Mouse (Mus musculus): ENCODE results near the gene Gm20388. TPM values are rescaled to one million over a fixed set of nuclear protein-coding genes. Genes with fewer than 3 reads are reported as not detected.

Gm20388 gene
- polyA plus RNA-seq, 1 experiment from 2014 or later = 1.4 TPM

DNA sequence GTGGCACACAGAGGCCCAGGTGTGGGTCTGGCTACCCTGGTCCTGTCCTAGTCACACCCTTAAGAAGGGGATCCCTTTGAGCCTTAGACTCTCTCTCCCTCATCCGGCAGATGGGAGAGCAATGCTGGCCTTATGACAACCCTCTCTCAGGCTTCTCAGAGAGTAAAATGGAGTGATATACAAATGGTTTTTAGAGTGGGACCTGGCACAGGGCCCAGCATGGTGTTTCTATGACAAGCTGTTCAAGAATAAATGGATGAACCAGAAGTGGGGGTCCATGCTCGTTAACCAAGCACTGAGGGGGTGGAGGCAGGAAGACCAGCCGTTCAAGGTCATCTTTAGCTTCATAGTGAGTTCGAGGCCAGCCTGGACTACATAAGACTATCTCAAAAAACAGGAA, 4281.6 kb downstream of the Gm20388 start:
- no peaks in the 10 kb centered on the region for H3K27me3 ChIP-seq (ENCODE audit: control insufficient read depth, insufficient read depth, low read depth, low read length)
- H3K9me3 ChIP-seq (replicated peaks; ENCODE audit: control insufficient read depth, low read length) = no peaks in the 10 kb centered on the region
- H3K27ac ChIP-seq (ENCODE audit: low read length) = no peak overlapping the region
- H3K9ac ChIP-seq (ENCODE audit: low read depth, low read length) = no peak overlapping the region
- ATAC-seq (ENCODE audit: low read depth) = no peak
- no peak overlapping the region for H3K4me2 ChIP-seq (ENCODE audit: low read depth, low read length)
- WGBS (ENCODE audit: insufficient replicate concordance) = 60% methylated on average over 4 of the region's 4 CpGs
- H3K4me3 ChIP-seq (ENCODE audit: low read depth, low read length) = no peak overlapping the region
- no peaks in the 10 kb centered on the region for H3K4me1 ChIP-seq (ENCODE audit: control insufficient read depth, low read depth, low read length)
- H3K36me3 ChIP-seq (ENCODE audit: control insufficient read depth, insufficient read depth) = no peaks in the 10 kb centered on the region

DNA sequence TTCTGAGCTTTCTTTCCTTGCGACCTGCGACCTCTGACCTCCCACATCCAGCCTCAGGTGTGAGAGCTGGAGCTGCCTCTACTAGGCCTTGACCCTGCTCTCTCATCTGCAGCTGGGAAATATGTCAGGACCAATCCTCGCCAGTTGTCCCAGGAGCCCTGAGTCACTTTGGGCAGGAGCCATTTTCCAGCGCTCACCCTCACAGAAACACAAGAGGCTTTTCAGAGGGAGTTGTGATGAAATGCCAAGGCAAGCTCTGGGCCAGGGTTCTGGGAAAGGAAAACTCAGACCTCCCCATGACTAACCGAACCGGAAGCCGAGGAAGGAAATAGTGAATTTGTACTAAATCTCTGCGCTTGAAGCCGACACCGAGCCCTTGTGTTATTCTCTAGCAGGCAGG, 4282.3 kb downstream of the Gm20388 start:
- Histone ChIP-seq H3K4me1 (ENCODE audit: control insufficient read depth, low read depth, low read length) (no peaks in the 10 kb centered on the region), H3K4me2 (ENCODE audit: low read depth, low read length) (no peak overlapping the region), H3K27me3 (ENCODE audit: control insufficient read depth, insufficient read depth, low read depth, low read length) (no peaks in the 10 kb centered on the region), H3K27ac (ENCODE audit: low read length) (no peak overlapping the region), H3K9ac (ENCODE audit: low read depth, low read length) (no peak overlapping the region), H3K4me3 (ENCODE audit: low read depth, low read length) (no peak overlapping the region), H3K36me3 (ENCODE audit: control insufficient read depth, insufficient read depth) (no peaks in the 10 kb centered on the region), H3K9me3 (replicated peaks; ENCODE audit: control insufficient read depth, low read length) (no peaks in the 10 kb centered on the region)
- 63% methylated on average over 10 of the region's 10 CpGs for WGBS (ENCODE audit: insufficient replicate concordance)
- ATAC-seq (ENCODE audit: low read depth) = no peak

- 61% methylated on average over 5 of the region's 5 CpGs for WGBS (ENCODE audit: insufficient replicate concordance)
- Histone ChIP-seq H3K9me3 (replicated peaks; ENCODE audit: control insufficient read depth, low read length) (no peaks in the 10 kb centered on the region), H3K36me3 (ENCODE audit: control insufficient read depth, insufficient read depth) (no peaks in the 10 kb centered on the region), H3K4me3 (ENCODE audit: low read depth, low read length) (no peak overlapping the region), H3K27me3 (ENCODE audit: control insufficient read depth, insufficient read depth, low read depth, low read length) (no peaks in the 10 kb centered on the region), H3K27ac (ENCODE audit: low read length) (no peak overlapping the region), H3K4me1 (ENCODE audit: control insufficient read depth, low read depth, low read length) (no peaks in the 10 kb centered on the region), H3K9ac (ENCODE audit: low read depth, low read length) (no peak overlapping the region), H3K4me2 (ENCODE audit: low read depth, low read length) (no peak overlapping the region)
- no peak for ATAC-seq (ENCODE audit: low read depth)
Observed at GRCm38 (mm10) chr8:124193992-124194391, 4283.4 kb downstream of the Gm20388 start.

DNA sequence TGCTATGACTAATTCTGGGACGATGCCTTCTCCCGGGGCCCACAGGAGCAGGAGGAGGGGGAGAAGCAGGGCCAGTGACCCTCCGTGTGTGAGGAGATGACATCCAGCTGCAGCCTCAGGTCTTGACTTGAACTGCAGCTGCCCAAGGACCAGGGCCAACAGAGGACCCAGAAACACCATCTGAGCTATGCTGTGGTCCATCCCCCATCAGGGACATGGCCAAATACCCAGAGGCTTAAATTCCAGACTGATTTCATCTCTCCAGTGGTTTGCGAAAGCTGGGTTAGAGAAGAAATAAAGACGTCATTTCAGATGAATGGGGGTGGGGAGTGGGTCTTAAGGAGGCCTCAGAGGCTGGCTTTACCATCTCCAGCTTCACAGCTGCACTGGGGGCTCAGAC, 4285.6 kb downstream of the Gm20388 start:
- Histone ChIP-seq H3K27me3 (ENCODE audit: control insufficient read depth, insufficient read depth, low read depth, low read length) (no peaks in the 10 kb centered on the region), H3K4me3 (ENCODE audit: low read depth, low read length) (no peak overlapping the region), H3K4me2 (ENCODE audit: low read depth, low read length) (no peak overlapping the region), H3K9ac (ENCODE audit: low read depth, low read length) (no peak overlapping the region), H3K4me1 (ENCODE audit: control insufficient read depth, low read depth, low read length) (no peaks in the 10 kb centered on the region), H3K27ac (ENCODE audit: low read length) (no peak overlapping the region), H3K36me3 (ENCODE audit: control insufficient read depth, insufficient read depth) (no peaks in the 10 kb centered on the region), H3K9me3 (replicated peaks; ENCODE audit: control insufficient read depth, low read length) (no peaks in the 10 kb centered on the region)
- ATAC-seq (ENCODE audit: low read depth) = no peak
- 48% methylated on average over 5 of the region's 5 CpGs for whole genome bisulfite sequencing (ENCODE audit: insufficient replicate concordance)

DNA sequence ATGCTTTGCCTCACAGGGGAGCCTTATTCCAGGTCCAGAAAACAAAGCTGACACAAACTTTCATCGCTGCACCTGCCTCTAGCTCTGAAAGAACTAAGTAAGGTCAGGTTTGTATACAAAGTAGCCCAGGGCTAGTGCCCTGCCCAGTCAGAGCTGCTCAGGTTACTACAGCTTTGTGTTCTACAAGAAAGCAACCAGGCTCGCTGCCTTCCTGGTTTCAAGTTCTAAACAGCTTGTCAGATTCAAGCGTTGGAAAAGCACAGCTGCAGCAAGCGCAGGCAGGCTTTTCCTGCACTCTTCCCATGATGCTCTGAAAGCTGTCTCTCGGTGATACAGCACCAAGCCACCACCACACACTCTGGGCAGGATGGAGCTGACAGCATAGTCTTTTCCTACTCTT, 4286.2 kb downstream of the Gm20388 start:
- Histone ChIP-seq H3K27me3 (ENCODE audit: control insufficient read depth, insufficient read depth, low read depth, low read length) (no peaks in the 10 kb centered on the region), H3K4me2 (ENCODE audit: low read depth, low read length) (no peak overlapping the region), H3K27ac (ENCODE audit: low read length) (no peak overlapping the region), H3K9ac (ENCODE audit: low read depth, low read length) (no peak overlapping the region), H3K9me3 (replicated peaks; ENCODE audit: control insufficient read depth, low read length) (no peaks in the 10 kb centered on the region), H3K4me3 (ENCODE audit: low read depth, low read length) (no peak overlapping the region), H3K4me1 (ENCODE audit: control insufficient read depth, low read depth, low read length) (no peaks in the 10 kb centered on the region), H3K36me3 (ENCODE audit: control insufficient read depth, insufficient read depth) (no peaks in the 10 kb centered on the region)
- 52% methylated on average over 5 of the region's 5 CpGs for WGBS (ENCODE audit: insufficient replicate concordance)
- ATAC-seq (ENCODE audit: low read depth) = no peak

DNA sequence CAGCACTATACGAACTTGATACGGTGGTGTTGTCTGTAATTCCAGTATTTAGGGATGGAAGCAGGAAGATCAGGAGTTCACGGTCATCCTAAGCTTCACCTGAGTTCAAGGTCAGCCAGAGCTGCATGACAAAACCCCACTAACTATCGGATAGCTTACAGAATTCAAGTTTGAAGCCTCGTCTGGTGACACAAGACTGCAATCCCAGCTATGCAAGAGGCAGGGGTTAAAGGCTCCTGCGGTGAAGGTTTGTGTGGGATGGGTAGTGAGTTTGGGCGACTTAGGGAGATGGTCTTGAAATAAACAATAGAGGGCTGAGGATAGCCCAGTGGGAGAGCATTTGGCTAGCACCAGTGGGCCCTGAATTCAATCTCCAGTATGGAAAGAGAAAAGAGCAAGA, 4287.6 kb downstream of the Gm20388 start:
- Histone ChIP-seq H3K9ac (ENCODE audit: low read depth, low read length) (no peak overlapping the region), H3K9me3 (replicated peaks; ENCODE audit: control insufficient read depth, low read length) (no peaks in the 10 kb centered on the region), H3K4me1 (ENCODE audit: control insufficient read depth, low read depth, low read length) (no peaks in the 10 kb centered on the region), H3K4me3 (ENCODE audit: low read depth, low read length) (no peak overlapping the region), H3K4me2 (ENCODE audit: low read depth, low read length) (no peak overlapping the region), H3K36me3 (ENCODE audit: control insufficient read depth, insufficient read depth) (no peaks in the 10 kb centered on the region), H3K27me3 (ENCODE audit: control insufficient read depth, insufficient read depth, low read depth, low read length) (no peaks in the 10 kb centered on the region), H3K27ac (ENCODE audit: low read length) (no peak overlapping the region)
- 58% methylated on average over 7 of the region's 7 CpGs for WGBS (ENCODE audit: insufficient replicate concordance)
- ATAC-seq (ENCODE audit: low read depth) = no peak

DNA sequence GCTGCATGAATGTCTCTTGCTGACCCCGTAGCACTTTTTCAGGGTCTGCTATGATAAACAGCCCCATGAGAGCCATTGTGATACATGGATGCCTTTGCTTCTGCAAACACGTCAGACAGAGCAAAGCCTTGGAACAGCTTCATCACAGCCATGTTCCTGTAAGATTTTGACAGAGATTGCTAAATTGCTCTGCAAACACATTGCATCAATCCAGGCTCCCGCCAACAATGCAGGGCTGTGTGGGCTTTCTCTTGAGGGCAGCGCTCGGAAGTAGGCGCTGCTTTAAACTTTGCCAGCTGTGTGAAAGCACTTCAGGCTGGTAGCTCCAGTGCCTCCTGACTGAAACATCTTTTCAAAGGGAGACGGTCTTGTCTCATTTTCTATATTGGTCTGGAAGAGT, 4289.8 kb downstream of the Gm20388 start:
- no peak for ATAC-seq (ENCODE audit: low read depth)
- no peaks in the 10 kb centered on the region for H3K27me3 ChIP-seq (ENCODE audit: control insufficient read depth, insufficient read depth, low read depth, low read length)
- no peak overlapping the region for H3K4me3 ChIP-seq (ENCODE audit: low read depth, low read length)

GRCm38 (mm10) chr8:124201706-124202105, 4291.1 kb downstream of the Gm20388 start:
- no peak for ATAC-seq (ENCODE audit: low read depth)
- no peak overlapping the region for H3K9ac ChIP-seq (ENCODE audit: low read depth, low read length)

More for the DNA sequence above, 4289.8 kb downstream of the Gm20388 start:
- Histone ChIP-seq H3K9ac (ENCODE audit: low read depth, low read length) (no peak overlapping the region), H3K4me2 (ENCODE audit: low read depth, low read length) (no peak overlapping the region), H3K27ac (ENCODE audit: low read length) (no peak overlapping the region), H3K4me1 (ENCODE audit: control insufficient read depth, low read depth, low read length) (no peaks in the 10 kb centered on the region), H3K36me3 (ENCODE audit: control insufficient read depth, insufficient read depth) (no peaks in the 10 kb centered on the region), H3K9me3 (replicated peaks; ENCODE audit: control insufficient read depth, low read length) (no peaks in the 10 kb centered on the region)
- 53% methylated on average over 7 of the region's 7 CpGs for WGBS (ENCODE audit: insufficient replicate concordance)

DNA sequence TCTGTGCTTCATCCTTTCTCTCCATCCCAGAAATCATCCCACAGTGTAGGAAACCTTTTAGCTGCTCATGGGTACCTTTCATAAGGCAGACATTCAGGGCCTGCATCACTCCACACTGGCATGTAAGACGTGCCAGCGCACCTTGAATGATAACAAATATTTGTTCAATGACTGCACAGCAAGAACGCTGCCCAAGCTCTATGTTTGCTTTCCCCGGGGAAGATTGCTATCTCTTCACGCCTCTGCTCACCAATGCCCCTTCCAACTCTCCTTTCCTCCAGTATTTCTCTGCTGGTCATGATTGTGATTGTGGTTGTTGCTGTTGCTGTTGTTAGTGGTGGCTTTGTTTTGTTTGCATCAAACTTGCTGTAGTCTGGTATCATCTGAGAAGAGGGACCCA, 4292.3 kb downstream of the Gm20388 start:
- no peak for ATAC-seq (ENCODE audit: low read depth)
- WGBS (ENCODE audit: insufficient replicate concordance) = 59% methylated on average over 5 of the region's 5 CpGs
- Histone ChIP-seq H3K27ac (ENCODE audit: low read length) (no peak overlapping the region), H3K4me1 (ENCODE audit: control insufficient read depth, low read depth, low read length) (no peaks in the 10 kb centered on the region), H3K9me3 (replicated peaks; ENCODE audit: control insufficient read depth, low read length) (no peaks in the 10 kb centered on the region), H3K4me3 (ENCODE audit: low read depth, low read length) (no peak overlapping the region), H3K9ac (ENCODE audit: low read depth, low read length) (no peak overlapping the region), H3K27me3 (ENCODE audit: control insufficient read depth, insufficient read depth, low read depth, low read length) (no peaks in the 10 kb centered on the region), H3K4me2 (ENCODE audit: low read depth, low read length) (no peak overlapping the region), H3K36me3 (ENCODE audit: control insufficient read depth, insufficient read depth) (no peaks in the 10 kb centered on the region)

More at GRCm38 (mm10) chr8:124201706-124202105, 4291.1 kb downstream of the Gm20388 start:
- H3K27ac ChIP-seq (ENCODE audit: low read length) = no peak overlapping the region
- no peaks in the 10 kb centered on the region for H3K4me1 ChIP-seq (ENCODE audit: control insufficient read depth, low read depth, low read length)
- no peaks in the 10 kb centered on the region for H3K27me3 ChIP-seq (ENCODE audit: control insufficient read depth, insufficient read depth, low read depth, low read length)
- H3K4me2 ChIP-seq (ENCODE audit: low read depth, low read length) = no peak overlapping the region
- H3K36me3 ChIP-seq (ENCODE audit: control insufficient read depth, insufficient read depth) = no peaks in the 10 kb centered on the region
- WGBS (ENCODE audit: insufficient replicate concordance) = 46% methylated on average over 8 of the region's 8 CpGs
- no peak overlapping the region for H3K4me3 ChIP-seq (ENCODE audit: low read depth, low read length)
- H3K9me3 ChIP-seq (replicated peaks; ENCODE audit: control insufficient read depth, low read length) = no peaks in the 10 kb centered on the region

All from liver, embryonic 16.5 days (tissue).